Mouse (Mus musculus) monocyte, adult 2 months (primary cell): ENCODE data around the gene Pabpn1l.
A peak's percentile ranks its signal among the peaks of the same experiment; 100 is the strongest.
"Not testable (repeated sequence)": the region's sequence is repeated elsewhere in the genome, so short reads cannot be mapped to it uniquely, and the experiment has no call there.

Experiments
- DNase-seq, 2 experiments: peaks; one replicate each; pipeline ENCODE4 v3.0.0; 2022; ENCODE audit warnings: low spot score in 2 of 2, low read depth in 1 of 2

The Pabpn1l gene

GRCm38 (mm10) chr8:122576648-122577022 is 45.9 kb downstream of the Pabpn1l start, which contains the start of gene Aprt:
Gene Aprt, minus strand, starts transcription at chr8:122576909.
- DNase-seq = peak; percentile 70 to 87

- no peak for DNase-seq
Observed at GRCm38 (mm10) chr8:122575735-122576647, 46.5 kb downstream of the Pabpn1l start.

GRCm38 (mm10) chr8:122575286-122575685 is 47.3 kb downstream of the Pabpn1l start:
- no peak for DNase-seq

GRCm38 (mm10) chr8:122574667-122575251 is 47.8 kb downstream of the Pabpn1l start:
- DNase-seq = no peak

GRCm38 (mm10) chr8:122574264-122574663 is 48.3 kb downstream of the Pabpn1l start:
- no peak for DNase-seq

GRCm38 (mm10) chr8:122573577-122573976 is 49.0 kb downstream of the Pabpn1l start:
- DNase-seq = no peak

- DNase-seq = not testable (repeated sequence)
Observed at GRCm38 (mm10) chr8:122573176-122573575, 49.4 kb downstream of the Pabpn1l start.

GRCm38 (mm10) chr8:122572751-122573150 is 49.8 kb downstream of the Pabpn1l start:
- no peak for DNase-seq

- DNase-seq = no peak
Observed at GRCm38 (mm10) chr8:122571750-122572267, 50.7 kb downstream of the Pabpn1l start.

- DNase-seq = no peak
Observed at GRCm38 (mm10) chr8:122571153-122571552, 51.4 kb downstream of the Pabpn1l start.

GRCm38 (mm10) chr8:122569996-122570395 is 52.5 kb downstream of the Pabpn1l start:
- DNase-seq = no peak
